Mouse (Mus musculus): Measurements from ENCODE around the gene Pigl.
"Not testable (repeated sequence)": the region's sequence is repeated elsewhere in the genome, so short reads cannot be mapped to it uniquely, and the experiment has no call there.

Pigl gene

GRCm38 (mm10) chr11:62467289-62467688 lies 9.0 kb downstream of the Pigl start:
- DNase-seq (ENCODE audit: low read depth, low spot score), result not testable (repeated sequence)

DNA sequence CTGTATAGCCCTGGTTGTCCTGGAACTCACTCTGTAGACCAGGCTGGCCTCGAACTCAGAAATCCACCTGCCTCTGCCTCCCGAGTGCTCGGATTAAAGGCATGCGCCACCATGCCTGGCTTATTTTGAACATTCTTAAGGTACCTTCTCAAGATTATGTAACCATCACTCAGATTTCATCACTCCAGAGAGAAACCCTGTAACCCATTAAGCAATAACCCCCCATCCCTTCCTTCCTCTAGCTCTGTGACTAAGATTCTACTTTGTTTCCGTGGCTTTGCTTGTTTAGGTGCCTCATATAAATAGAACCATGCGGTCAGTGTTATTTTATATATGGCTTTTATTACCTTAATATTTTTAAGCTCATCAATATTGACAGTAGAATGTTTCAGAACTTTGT lies 12.2 kb downstream of the Pigl start:
- peak; percentile 39 for DNase-seq (ENCODE audit: low read depth, low spot score)

DNA sequence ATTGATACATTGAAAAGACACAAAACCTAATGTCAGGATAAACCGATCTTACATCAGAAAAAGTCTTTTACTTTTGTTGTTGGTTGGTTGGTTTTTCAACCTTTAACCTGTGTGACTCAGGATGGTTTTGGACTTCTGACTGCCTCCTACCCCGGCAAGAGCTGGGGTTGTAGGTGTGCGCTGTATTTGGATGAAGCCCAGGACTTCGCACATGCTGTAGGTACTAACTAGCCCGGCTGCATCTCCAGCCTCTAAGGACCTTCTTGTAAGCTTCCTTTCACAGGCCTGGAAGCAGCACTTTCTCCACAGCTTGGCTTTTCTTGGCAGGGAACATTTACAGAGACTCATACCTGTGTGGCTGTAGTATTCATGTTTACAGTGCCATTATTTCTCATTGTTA lies 15.3 kb downstream of the Pigl start:
- DNase-seq (ENCODE audit: low read depth, low spot score), result no peak

DNA sequence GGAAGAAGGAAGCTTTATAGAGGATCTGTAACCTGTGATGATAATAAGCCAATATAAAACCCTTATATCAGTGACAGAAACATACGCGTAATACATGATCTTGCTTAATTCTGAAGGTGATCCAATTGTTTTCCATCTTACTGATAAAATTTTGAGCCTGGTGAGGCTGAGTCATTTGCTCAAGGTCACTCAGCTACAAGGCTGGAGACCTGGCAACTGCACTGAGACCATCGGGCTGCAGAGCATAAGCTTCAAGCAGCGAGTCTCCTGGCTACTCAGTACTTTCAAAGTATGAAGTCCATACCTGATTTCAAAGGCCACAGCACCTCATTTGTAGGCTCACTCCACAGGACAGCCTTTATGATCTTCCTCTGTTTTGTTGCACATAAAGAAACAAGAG lies 17.9 kb downstream of the Pigl start:
- DNase-seq (ENCODE audit: low read depth, low spot score), result no peak

DNA sequence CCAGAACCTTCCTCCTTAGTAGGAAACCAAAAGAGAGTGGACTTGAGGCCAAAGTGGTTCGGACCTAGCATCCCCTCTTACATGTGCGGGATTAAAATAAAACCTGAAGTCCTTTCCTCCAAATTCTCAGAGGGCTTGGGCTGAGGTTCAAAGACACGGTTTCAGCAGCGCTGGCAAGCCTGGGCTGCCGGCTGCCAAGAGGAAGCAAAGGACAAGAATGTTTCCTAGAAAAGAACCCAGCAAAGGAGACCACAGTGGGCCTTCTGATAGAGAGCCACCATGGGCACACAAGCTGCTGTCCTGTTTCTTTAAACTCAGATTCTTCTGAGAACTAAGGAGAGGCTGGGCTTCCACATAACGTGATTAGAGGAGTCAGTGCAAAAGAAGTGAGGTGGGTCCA lies 20.7 kb downstream of the Pigl start:
- DNase-seq (ENCODE audit: low read depth, low spot score), result no peak

- DNase-seq (ENCODE audit: low read depth, low spot score), result no peak
Measured at GRCm38 (mm10) chr11:62479581-62479980, 21.3 kb downstream of the Pigl start.

- no peak for DNase-seq (ENCODE audit: low read depth, low spot score)
Measured at GRCm38 (mm10) chr11:62486949-62487348, 28.7 kb downstream of the Pigl start.

DNA sequence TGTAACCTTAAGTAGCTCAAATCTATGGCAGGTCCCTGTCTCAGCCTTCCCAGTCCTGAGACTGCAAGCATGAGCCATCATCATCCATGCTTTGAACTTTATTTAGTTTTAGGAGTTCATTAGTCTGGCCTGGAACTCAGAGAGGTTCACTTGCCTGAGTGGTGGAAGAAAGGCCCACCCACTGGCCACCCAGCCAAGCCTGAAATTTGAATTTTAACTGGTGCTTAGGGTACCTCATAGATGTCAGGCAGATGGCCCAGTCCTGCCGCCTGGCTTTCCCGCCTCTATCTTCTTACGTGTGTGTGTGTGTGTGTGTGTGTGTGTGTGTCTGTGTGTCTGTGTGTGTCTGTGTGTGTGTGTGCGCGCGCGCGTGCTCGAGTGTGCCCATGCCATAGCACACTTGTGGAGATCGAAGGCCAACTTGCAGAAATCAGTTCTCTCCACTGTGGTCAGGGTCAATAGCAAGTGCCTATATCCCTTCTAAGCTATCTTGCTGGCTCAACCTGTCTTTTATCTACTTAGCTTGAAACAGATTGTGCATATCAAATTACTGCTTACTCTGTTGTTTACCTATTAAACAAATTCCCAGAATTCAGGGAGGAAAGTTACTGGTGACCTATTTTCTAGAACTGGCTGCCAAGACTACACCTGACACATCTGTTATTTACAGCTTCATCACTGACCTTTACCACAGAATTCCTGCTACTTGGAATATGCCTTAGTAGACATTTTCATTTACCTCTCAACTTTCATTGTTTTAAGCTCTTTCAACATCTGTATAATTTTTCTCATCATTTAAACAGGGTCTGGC lies 29.5 kb downstream of the Pigl start:
- DNase-seq (ENCODE audit: low read depth, low spot score), result no peak

- DNase-seq (ENCODE audit: low read depth, low spot score), result no peak
Measured at GRCm38 (mm10) chr11:62493701-62494100, 35.4 kb downstream of the Pigl start.

DNA sequence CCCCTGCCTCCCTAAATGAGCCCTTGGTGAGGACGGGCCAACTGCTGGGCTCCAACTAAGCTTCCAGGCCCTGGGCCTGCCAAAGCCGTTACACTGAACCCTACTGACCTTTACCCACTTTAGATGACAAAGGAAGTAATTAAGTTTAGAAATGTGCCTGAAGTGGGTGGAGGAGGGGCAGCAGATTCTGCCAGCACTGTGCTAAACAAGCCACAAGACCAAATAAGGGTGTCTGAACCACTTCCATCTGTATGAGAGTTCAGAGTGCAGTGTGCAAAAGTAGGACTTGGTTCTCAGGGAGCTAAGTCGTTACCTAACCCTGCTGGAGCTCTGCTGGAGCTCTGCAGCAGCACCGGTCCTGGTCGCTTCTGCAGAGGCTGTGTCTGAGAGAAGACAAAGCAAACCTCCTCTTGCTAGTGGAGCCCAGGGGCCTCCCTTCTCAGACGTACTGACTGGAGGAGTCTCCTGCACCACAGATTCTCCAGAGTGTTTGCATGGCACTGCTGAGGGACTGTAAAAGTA lies 36.6 kb downstream of the Pigl start:
- DNase-seq (ENCODE audit: low read depth, low spot score), result peak; percentile 80

DNA sequence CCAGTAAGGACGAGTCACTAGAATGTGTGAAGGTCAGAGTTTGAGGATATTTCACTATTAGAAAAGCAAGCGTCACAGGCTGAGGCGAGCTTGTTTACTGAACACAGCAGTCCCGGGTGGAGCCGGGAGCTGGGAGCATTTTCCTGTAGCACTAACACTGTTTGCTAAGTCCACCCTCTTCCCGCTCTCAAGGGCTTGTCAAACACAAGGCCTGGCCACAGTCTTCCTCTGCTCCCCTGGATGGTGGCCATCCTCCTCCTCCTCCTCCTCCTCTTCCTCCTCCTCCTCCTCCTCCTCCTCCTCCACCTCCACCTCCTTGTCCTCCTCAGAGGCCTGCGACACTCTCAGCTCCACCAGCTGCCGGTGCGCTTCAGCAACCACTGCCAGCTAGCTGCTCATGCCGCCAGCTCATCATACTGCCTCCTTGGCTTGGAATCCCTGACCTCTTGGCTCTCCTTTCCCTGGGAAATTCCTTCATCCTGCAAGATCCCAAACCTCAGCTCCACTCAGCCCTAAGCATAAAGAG lies 37.1 kb downstream of the Pigl start:
- peak; percentile 79 for DNase-seq (ENCODE audit: low read depth, low spot score)

- DNase-seq (ENCODE audit: low read depth, low spot score), result peak; percentile 72
Measured at GRCm38 (mm10) chr11:62496151-62496715, 38.0 kb downstream of the Pigl start.

DNA sequence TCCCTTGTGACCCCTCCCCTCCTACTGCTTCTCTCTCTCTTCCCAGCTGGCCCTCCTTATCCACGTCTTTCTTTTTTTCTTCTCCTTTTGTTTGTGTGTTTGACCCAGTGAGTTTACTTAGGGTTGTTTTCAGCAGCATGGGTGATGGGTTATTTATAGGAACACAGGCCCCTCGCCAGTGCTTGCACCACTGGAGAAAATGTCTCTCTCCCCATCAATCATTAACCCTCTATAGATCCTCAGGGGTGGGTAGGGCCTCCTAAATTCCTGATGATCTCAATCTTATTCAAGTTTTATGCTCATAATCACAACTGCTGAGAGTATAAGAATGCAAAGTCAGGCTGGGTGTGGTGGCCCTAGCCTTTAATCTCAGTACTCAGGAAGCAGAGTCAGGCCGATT lies 38.9 kb downstream of the Pigl start:
- no peak for DNase-seq (ENCODE audit: low read depth, low spot score)

DNA sequence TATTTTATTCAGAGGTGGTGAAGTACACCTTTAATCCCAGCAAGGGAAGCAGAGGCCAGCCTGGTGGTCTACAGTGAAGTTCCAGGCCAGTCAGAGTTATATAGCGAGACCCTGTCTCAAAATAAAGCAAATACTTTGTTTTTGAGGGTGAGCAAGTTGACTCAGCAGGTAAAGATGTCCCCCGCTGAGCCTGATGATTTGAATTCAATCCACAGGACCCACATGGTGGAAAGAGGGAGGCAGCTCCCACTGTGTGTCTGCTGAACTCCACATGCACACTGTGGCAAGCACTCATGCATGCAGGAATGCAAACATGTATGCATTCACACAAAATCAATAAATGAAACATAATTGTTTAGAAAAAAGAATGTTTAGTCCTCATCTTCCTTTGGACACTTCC lies 40.5 kb downstream of the Pigl start:
- DNase-seq (ENCODE audit: low read depth, low spot score), result no peak

- DNase-seq (ENCODE audit: low read depth, low spot score), result no peak
Measured at GRCm38 (mm10) chr11:62500529-62500928, 42.3 kb downstream of the Pigl start.

GRCm38 (mm10) chr11:62507683-62508082 lies 49.4 kb downstream of the Pigl start:
- DNase-seq (ENCODE audit: low read depth, low spot score), result no peak

DNA sequence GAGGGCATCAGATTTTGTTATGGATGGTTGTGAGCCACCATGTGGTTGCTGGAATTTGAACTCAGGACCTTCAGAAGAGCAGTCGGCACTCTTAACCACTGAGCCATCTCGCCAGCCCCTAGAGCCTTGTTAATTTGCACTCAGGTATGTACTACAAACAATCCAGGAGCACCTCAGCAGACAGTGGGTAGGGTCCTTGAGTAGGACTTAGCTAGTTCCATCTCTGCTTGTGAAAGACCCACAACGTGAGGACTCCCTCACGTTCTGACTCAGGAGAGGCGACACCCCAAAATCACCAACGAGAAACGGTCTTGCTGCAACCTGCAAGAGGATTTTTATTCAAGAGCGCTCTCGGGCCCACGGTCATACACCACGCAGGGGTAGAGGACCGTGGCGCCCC lies 50.1 kb downstream of the Pigl start:
- DNase-seq (ENCODE audit: low read depth, low spot score), result not testable (repeated sequence)

DNA sequence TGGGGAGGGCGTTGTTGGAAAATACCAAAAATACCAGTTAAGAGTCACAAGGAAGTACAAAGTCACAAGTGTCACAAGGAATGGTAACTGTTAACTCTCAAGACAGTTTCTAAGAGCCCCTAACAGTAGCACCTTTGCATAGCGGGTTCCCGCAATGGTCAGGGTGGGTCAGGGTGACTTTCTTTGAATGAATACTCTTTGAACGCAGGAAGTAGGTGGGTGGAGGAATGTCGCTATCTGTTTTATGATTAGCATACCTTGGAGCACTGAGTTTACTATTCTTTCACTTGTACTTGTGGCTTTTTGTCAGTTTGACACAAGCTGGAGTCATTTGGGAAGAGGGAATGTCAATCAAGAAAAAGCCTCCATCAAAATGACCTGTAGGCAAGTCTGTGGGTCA lies 50.6 kb downstream of the Pigl start:
- DNase-seq (ENCODE audit: low read depth, low spot score), result not testable (repeated sequence)

- no peak for DNase-seq (ENCODE audit: low read depth, low spot score)
Measured at GRCm38 (mm10) chr11:62509571-62509970, 51.3 kb downstream of the Pigl start.

DNA sequence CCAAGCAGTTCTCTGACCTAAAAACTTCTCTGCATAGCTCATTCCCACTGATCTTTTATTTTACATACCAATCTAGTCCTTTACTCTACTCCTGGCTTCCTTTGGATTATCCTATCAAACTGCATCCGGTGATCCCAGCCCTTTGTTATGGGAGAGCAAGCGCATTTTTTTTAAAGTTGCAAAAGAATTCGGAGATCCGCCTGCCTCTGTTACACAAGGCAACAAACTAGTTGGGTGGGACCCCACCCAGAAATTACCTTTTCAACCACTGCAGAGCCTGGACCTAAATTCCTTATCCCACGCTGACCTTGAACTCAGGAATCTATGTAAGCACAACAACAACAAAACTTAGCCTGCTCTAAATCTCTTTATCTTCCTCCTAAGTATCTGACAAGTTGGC lies 52.7 kb downstream of the Pigl start:
- DNase-seq (ENCODE audit: low read depth, low spot score), result no peak

- no peak for DNase-seq (ENCODE audit: low read depth, low spot score)
Measured at GRCm38 (mm10) chr11:62511444-62512202, 53.4 kb downstream of the Pigl start.

GRCm38 (mm10) chr11:62512529-62513080 lies 54.3 kb downstream of the Pigl start:
- no peak for DNase-seq (ENCODE audit: low read depth, low spot score)
